Mouse (Mus musculus) myocyte (in vitro differentiated cells): ENCODE results near the gene Abca12.

ENCODE experiments used
- E2F4 ChIP-seq: IDR thresholded peaks from one replicate; pipeline ENCODE4 v1.6.1; 2011; ENCODE audit warnings: mild to moderate bottlenecking, control low read depth, moderate library complexity; ENCODE audit not compliant: insufficient read depth
- MAX ChIP-seq: IDR thresholded peaks from one replicate; pipeline ENCODE4 v1.6.1; 2011; ENCODE audit warnings: low read depth, mild to moderate bottlenecking, control low read depth
- MYOD1 ChIP-seq, 3 experiments: IDR thresholded peaks; one replicate each; pipeline ENCODE4 v1.6.1; 2011; ENCODE audit warnings: control low read depth in 2 of 3, low read depth in 2 of 3, mild to moderate bottlenecking in 2 of 3, moderate library complexity in 1 of 3; ENCODE audit not compliant: insufficient read length in 2 of 3, control insufficient read depth in 1 of 3
- MYOG ChIP-seq, 3 experiments: IDR thresholded peaks; one replicate each; pipeline ENCODE4 v1.6.1; 2011; ENCODE audit warnings: control low read depth in 2 of 3, low read depth in 2 of 3, mild to moderate bottlenecking in 2 of 3; ENCODE audit not compliant: insufficient read length in 2 of 3, control insufficient read depth in 1 of 3, insufficient read depth in 1 of 3
- POLR2A ChIP-seq: IDR thresholded peaks from one replicate; pipeline ENCODE4 v1.6.1; 2011; ENCODE audit warnings: low read depth, mild to moderate bottlenecking, control low read depth, moderate library complexity; ENCODE audit not compliant: insufficient read length
- POLR2AphosphoS2 ChIP-seq: IDR thresholded peaks from one replicate; pipeline ENCODE4 v1.6.1; 2011; ENCODE audit warnings: low read depth, control low read depth; ENCODE audit not compliant: insufficient read length
- REST ChIP-seq: IDR thresholded peaks from one replicate; pipeline ENCODE4 v1.6.1; 2011; ENCODE audit warnings: mild to moderate bottlenecking, control low read depth, moderate library complexity; ENCODE audit not compliant: insufficient read depth, insufficient read length
- SRF ChIP-seq: IDR thresholded peaks from one replicate; pipeline ENCODE4 v1.6.1; 2011; ENCODE audit warnings: low read depth; ENCODE audit not compliant: control insufficient read depth, insufficient read length
- TCF12 ChIP-seq: IDR thresholded peaks from one replicate; pipeline ENCODE4 v1.6.1; 2011; ENCODE audit warnings: mild to moderate bottlenecking, control low read depth; ENCODE audit not compliant: poor library complexity, insufficient read depth, severe bottlenecking
- TCF3 ChIP-seq: IDR thresholded peaks from one replicate; pipeline ENCODE4 v1.6.1; 2011; ENCODE audit warnings: low read depth, control low read depth; ENCODE audit not compliant: insufficient read length
- USF1 ChIP-seq: IDR thresholded peaks from one replicate; pipeline ENCODE4 v1.6.1; 2011; ENCODE audit warnings: low read depth, mild to moderate bottlenecking, control low read depth, moderate library complexity

DNA sequence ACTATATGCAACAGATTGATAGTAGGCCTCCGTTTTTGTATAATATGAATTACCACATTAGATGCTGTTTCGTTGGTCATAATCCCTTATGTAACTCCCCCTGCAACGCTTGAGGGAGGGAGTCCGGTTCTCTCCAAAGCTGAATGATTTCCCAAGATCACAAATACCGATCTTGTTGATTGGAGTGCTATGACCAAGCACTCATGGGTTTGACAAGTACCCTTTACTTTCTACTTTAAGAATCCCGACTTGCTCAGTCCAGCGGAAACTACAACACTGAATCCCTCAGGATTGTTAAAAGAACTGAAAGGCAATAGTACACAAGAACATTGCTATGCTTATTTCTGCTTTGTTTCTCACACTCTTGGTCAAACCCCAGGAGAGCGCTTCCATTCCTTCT, 28.1 kb downstream of the Abca12 start:
- no peak for TF ChIP-seq POLR2A
- no peak for TF ChIP-seq POLR2AphosphoS2
- no peak for TF ChIP-seq TCF12
- no peak for TF ChIP-seq MAX
- no peak for TF ChIP-seq SRF
- TF ChIP-seq MYOD1 (IDR thresholded peaks at IDR 0.05; ENCODE audit: control insufficient read depth in 1 of 3, insufficient read length in 2 of 3, low read depth in 2 of 3): no peak
- no peak for TF ChIP-seq USF1
- no peak for TF ChIP-seq TCF3
- TF ChIP-seq E2F4: no peak
- no peak for TF ChIP-seq MYOG (IDR thresholded peaks at IDR 0.05; ENCODE audit: control insufficient read depth in 1 of 3, insufficient read depth in 1 of 3, insufficient read length in 2 of 3, low read depth in 2 of 3)
- no peak for TF ChIP-seq REST
